Mouse (Mus musculus): Measurements from ENCODE around the gene Cadm4.

The Cadm4 gene

DNA sequence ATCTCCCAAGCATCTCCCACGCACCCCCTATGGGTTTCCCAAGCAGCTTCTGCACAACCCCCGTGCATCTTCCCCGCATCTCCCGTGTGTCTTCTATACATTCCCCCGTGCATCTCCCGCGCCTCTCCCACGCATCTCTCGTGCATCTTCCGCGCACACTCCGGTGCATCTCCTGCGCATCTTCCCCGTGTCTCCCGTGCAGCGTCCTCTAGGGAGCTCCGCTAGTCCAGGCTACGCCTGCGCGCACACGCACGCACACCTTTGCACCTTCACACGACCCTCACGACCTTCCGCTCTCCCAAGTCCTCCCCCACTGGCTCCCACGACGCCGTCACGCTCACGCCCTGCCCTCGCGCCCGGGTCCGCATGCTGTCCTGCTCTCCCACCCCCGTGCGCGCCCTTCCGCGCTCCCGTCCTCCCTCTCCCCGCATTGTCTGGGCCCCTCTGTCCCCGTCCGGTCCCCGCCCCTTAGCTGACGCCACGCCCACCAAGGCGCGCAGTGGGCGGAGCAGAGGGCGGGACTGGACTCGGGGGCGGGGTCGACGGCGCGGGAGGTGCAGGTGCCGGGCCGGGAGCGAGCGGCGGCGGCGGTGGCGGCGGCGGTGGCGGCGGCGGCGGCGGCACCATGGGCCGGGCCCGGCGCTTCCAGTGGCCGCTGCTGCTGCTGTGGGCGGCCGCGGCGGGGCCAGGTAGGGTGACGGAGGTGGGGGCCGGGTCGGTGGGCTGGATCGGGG lies at the start of gene Cadm4:
Gene Cadm4, plus strand, starts transcription at position 550 of the 734 bp plus-strand sequence.
- DNase-seq = peak; percentile 97

DNA sequence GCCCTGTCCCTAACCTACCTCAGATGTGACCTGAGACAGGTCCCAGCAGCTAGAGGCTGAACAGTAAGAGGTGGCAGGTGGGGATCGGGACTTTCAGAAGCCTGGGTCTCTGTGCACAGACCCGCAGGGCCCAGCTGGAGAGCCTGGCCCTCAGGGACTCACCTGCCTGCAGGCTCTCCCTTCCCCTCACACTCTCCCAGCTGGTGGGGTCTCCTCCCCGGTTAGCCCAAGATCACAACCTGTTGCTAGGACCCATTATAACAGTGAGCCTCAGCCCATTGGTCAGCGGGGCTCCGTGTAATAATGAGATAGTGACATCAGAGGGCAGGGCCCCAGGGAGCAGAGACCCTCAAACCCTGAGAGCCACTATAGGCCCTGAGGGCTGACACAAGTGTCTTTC lies 46.5 kb upstream of the Cadm4 start:
- no peak for DNase-seq

GRCm38 (mm10) chr7:24437981-24438380 lies 43.8 kb upstream of the Cadm4 start:
- DNase-seq = peak; percentile 80 to 84

GRCm38 (mm10) chr7:24439191-24439590 lies 42.6 kb upstream of the Cadm4 start:
- DNase-seq = no peak

DNA sequence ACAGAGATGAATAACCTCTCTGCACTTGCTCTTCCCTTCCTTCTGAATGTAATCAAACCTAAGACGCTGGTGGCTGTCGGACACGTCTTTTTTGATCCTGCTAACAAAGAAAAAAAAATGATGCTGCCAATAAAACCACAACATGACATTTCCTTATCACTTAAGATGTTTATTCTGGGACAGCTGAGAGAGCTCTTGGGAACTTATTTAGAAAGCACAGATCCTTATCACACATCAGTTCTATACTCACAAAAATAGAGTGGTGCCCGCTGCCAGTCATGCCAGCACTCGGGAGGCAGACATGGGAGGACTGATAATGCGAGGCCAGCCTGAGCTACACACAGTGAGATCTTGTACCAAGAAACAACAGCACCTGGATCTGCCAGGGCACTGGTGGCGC lies 41.9 kb upstream of the Cadm4 start:
- DNase-seq = no peak

GRCm38 (mm10) chr7:24441785-24442184 lies 40.0 kb upstream of the Cadm4 start:
- peak; percentile 71 to 82 for DNase-seq

- no peak for DNase-seq
These were observed 39.5 kb upstream of the Cadm4 start for GRCm38 (mm10) chr7:24442313-24442712.

DNA sequence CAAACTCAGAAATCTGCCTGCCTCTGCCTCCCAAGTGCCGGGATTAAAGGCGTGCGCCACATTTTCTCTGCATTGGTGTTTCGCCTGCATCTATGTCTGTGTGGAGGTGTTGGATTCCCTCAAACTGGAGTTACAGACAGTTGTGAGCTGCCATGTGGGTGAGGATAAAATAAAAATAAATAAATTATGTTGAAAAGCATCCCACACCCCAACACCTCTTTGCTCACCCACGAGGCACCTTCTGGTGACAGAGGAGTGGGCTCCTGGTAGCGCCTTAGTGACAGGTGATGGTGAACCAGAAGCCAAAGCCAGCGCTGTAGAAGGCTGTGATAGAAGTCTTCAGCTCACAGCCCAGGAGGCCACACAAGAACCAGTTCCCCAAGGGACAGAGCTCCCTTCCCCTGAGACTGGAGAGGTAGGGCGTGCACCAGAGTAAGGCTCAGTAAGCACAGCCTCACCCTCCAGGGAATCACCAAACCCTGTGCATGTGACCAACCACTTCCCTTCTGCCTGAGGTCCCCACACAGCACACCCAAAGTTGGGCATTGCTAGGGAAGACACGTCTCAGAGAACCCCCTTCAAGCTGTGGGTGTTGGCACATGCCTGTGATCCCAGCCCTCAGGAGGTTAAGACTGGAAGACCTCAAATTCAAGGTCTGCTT lies 36.4 kb upstream of the Cadm4 start:
- no peak for DNase-seq

DNA sequence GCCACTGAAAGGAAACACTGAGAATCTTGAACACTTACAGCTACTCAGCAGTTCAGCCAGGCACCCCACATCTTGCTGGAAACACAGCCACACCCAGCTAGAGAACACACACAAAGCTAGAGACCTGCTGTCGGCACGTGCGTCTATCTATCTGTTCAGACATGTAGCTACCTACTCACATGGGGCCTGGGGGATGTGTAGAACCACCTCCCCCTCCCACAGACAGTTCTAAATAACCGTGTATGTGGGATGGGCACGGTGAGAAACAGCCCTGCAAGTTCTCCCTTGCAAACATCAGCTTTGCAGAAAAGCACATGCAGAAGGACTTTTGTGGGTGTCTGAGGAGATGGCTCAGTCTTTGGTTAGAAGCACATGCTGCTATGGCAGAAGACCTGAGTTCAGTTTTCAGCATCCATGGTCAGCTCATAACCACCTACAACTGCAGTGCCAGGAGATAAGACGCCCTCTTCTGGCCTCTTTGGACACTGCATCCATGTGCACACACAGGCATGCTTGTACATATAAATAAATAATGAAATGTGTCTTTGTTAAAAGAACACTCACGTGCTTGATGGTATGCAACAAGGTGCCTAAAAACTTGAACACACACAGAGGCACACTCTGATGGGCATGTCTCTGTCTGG lies 35.0 kb upstream of the Cadm4 start:
- DNase-seq = no peak

DNA sequence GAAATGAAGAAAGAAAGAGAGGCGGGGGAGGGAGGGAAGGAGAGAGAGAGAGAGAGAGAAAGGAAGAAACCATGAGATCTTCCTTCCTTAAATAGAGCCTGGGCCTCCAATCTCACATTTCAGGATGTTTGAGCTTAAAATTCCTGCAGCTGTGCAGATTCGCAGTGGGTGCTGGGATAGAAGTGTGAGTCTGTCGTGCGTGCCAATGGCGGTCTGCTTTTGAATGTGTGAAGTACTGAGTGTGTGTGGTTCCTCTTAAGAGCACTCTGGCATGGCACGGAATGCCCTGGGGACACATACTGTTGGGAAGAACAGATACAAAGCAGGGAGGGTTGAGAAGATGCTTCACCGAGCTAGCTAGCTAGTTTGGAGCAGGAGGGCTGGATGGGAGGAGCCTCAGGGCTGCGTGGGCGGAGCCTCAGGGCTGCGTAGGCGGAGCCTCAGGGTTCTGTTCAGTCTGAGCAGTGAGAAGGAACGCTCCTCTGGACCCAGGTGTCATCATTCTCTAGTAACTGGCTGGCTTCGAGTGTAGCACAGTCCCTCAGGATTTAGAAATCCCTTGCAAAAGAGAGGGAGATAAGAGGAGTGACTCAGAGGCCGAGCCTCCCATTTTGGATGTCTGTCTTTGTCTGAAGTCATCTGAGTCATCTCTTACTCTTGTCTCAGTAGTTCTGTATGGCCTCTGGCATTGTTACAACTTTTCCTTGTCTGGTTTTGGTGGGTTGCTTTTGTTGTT lies 32.9 kb upstream of the Cadm4 start:
- DNase-seq = no peak

DNA sequence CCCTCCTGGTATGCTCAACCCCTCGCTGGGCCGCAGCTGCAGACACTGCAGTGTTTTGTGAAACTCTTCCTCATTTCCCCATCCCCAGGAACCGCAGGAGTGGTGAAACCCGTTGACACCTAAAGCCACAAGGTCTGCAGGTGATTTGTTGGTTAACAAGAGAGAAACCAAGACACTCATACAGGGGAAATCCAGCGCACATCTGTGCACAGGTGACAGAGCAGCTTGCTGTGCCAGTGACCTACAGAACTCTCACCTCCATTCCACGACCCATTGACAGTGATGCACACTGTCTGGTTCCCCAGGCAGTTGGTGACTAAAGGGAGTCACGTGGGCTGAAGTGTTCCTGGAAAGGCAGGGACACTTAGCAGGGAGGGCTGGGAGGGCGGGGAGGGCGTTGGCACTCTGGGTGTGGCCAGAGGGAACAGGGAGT lies 31.2 kb upstream of the Cadm4 start:
- DNase-seq = no peak

DNA sequence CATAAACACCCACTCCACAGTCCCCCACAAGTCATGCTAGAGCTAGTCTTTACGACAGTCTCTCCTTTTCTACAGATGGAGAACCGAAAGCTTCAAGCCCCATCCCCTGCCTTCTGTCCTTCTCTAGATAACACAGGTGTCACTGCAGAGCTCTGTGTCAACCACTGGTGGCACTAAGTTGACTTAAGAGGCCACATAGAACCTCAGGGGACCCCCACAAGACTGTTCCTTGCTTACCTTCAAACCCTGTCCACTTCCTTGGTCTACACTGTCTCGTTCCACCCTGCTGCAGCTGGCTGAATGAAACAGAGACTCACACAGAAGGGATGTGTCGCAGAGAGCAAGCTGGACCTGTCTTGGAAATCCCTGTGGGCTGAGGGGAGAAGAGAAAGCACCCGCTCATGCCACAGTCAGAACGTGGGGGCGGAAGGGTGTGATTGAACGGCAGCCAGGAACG lies 29.9 kb upstream of the Cadm4 start, which contains the start of gene Irgc1:
Gene Irgc1, minus strand, starts transcription at position 443 of the 457 bp plus-strand sequence.
- no peak for DNase-seq

GRCm38 (mm10) chr7:24454199-24454598 lies 27.6 kb upstream of the Cadm4 start:
- DNase-seq = no peak

GRCm38 (mm10) chr7:24455726-24456125 lies 26.1 kb upstream of the Cadm4 start:
- no peak for DNase-seq

DNA sequence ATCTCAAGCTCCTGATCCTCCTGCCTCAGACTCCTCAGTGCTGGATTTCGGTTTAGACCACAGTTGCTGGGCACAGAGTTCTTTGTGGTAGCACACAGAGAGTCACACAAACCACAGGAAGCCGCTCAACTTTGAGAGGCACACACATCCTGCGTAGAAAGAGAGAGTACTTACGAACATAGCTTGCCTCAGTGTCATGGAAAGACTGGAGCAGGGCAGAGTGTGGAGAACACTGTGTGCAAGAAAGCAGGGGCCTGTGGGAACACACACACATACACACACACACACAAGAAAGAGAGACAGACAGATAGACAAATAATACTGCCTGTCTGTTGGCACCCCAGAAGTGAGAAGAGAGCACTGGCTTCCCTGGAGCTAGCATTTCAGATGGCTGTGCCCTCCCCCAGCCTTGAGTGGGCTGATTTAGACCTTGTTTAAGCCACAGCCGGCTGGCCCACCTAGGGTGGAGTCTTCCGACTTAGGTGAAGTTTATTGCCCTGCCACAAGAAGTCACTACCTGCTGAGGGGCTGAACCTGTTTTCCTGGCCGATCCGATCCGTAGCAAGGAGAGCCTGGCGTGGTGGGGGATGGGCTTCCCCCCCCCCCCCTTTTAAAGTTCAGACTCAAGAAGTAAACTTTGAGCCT lies 24.0 kb upstream of the Cadm4 start:
- DNase-seq = no peak

DNA sequence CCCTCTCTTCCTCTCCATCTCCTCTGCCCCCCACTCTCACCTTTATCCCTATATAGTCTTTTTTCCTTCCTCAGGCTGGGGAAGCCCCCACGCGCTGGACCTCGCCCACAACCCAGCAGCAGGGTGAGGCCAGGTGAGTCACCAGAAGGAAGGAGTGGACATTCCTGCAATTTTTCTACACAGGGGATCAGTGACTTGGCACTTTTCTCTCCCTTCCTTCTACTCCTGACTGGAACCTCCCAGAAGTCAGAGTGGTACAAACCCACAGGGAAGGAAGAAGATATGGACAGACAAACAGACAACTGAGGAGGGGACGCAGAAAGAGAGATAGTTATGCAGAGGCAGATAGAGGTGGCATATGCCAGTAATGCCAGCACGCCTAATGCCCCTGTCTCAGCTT lies 22.4 kb upstream of the Cadm4 start:
- DNase-seq = no peak

DNA sequence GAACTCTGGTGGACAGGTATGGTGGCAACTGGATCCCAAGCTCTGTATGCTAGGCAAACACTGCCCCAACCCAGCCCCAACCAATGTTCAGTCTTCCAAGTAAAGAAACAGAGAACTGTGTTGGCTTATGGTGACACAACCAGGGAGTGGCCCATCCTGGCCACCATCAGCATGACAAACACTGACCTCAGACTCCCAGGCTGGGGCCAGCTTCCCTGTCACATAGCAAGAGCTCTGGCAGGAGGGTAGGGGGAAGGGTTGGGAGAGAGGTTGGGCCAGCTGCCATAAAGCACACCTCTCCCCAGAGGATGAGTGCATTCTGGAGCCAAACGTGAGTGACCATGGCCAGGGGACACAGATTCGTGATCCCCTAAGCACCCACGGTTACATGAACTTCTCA lies 22.0 kb upstream of the Cadm4 start:
- no peak for DNase-seq

GRCm38 (mm10) chr7:24461376-24462051 lies 20.3 kb upstream of the Cadm4 start:
- no peak for DNase-seq

GRCm38 (mm10) chr7:24462388-24463319 lies 19.2 kb upstream of the Cadm4 start, which contains the start of gene Plaur:
Gene Plaur, plus strand, starts transcription at chr7:24462484.
- no peak for DNase-seq

DNA sequence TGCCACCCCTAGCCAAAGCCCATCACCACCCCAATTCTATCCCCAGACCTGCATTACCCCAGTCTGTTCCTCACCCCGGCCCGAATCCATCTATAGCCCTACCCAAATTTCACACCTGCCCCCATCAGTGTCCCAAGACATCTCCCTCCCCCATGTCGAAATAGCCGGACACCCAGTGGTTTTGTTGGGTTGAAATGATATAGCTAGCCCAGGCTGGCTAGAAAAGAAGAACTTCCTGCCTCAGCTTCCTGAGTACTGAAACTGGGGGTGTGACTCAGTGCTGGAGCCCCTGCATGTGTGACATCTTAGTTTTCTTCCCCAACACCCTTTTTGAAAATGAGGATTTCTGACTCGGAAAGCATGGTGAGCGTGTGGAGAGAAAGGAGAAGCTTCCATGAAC lies 15.0 kb upstream of the Cadm4 start:
- DNase-seq = no peak

DNA sequence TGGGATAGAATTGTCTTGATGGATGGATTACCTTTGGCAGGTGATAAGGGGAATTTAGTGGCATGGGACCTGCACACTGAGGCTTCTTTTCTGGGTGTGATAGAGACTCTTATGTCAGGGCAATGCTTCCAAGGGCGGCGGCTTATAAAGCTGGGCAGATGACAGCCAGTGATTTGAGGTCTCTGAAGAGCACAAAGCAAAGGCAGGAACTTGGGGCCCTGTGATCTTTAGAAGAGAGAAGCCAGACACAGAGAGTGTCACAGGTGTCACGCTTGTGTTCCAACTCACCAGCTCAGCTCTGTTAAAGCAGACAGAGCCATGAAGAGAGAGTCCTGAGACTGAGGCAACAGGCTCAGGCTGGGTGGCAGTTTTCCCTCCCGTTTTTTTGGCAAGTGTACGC lies 13.9 kb upstream of the Cadm4 start:
- no peak for DNase-seq
